Mouse (Mus musculus) cerebellum, adult 11-12 months (tissue): ENCODE results near the gene Dnajc22.

Experiments used
- DNase-seq: peaks from one replicate; pipeline ENCODE4 v3.0.0; 2022

The Dnajc22 gene

GRCm38 (mm10) chr15:99116539-99116938 is 23.6 kb downstream of the Dnajc22 start:
- DNase-seq, result no peak

GRCm38 (mm10) chr15:99120814-99121213 is 27.8 kb downstream of the Dnajc22 start:
- DNase-seq, result no peak

- no peak for DNase-seq
Measured at GRCm38 (mm10) chr15:99122642-99123041, 29.7 kb downstream of the Dnajc22 start.

- DNase-seq, result no peak
Measured at GRCm38 (mm10) chr15:99125711-99126080, 32.7 kb downstream of the Dnajc22 start, which contains the start of gene Spats2. Gene Spats2 (plus strand): TSS chr15:99125916.

- DNase-seq, result peak; percentile 85
Measured at GRCm38 (mm10) chr15:99126081-99126815, 33.3 kb downstream of the Dnajc22 start.

- no peak for DNase-seq
Measured at GRCm38 (mm10) chr15:99126816-99127365, 33.9 kb downstream of the Dnajc22 start.

- no peak for DNase-seq
Measured at GRCm38 (mm10) chr15:99127851-99128522, 35.0 kb downstream of the Dnajc22 start.

- no peak for DNase-seq
Measured at GRCm38 (mm10) chr15:99129441-99129840, 36.5 kb downstream of the Dnajc22 start.

GRCm38 (mm10) chr15:99129956-99130910 is 37.3 kb downstream of the Dnajc22 start:
- DNase-seq, result no peak

GRCm38 (mm10) chr15:99138389-99138788 is 45.4 kb downstream of the Dnajc22 start:
- DNase-seq, result no peak

- no peak for DNase-seq
Measured at GRCm38 (mm10) chr15:99139669-99140068, 46.7 kb downstream of the Dnajc22 start.

GRCm38 (mm10) chr15:99150516-99150915 is 57.5 kb downstream of the Dnajc22 start:
- DNase-seq, result no peak

GRCm38 (mm10) chr15:99151324-99151723 is 58.4 kb downstream of the Dnajc22 start:
- no peak for DNase-seq

- no peak for DNase-seq
Measured at GRCm38 (mm10) chr15:99153466-99153865, 60.5 kb downstream of the Dnajc22 start.
